Mouse (Mus musculus) bone marrow, adult 2 months (tissue): ENCODE results near the gene Arhgdia.

ENCODE experiments used
- CTCF ChIP-seq: fragments of 200-500 bp; IDR thresholded peaks from 2 replicates; pipeline ENCODE4 v1.5.1; 2011; ENCODE audit warnings: low read length, control low read depth; ENCODE audit not compliant: control insufficient read depth, insufficient read depth
- POLR2A ChIP-seq: fragments of 200-500 bp; IDR thresholded peaks from 2 replicates; pipeline ENCODE4 v1.6.1; 2011; ENCODE audit warnings: low read depth, mild to moderate bottlenecking, control low read depth, low read length, borderline replicate concordance; ENCODE audit not compliant: control insufficient read depth

DNA sequence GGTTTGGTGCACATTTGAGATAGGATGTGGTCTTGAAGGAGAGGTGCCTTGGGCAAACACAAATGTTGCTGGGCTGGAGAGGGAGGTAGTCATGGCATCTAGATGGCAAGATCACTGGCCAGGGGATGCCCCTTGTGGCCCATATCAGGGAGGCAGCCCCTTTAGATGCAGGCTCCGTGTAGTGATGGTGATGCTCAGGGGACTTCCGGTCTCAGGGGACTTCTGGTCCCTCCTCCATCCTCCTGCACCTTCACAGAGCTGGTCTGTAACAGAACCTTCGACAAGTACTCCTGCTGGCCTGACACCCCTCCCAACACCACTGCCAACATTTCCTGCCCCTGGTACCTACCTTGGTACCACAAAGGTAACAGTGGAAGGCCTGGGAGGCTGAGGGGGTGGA, 45.6 kb downstream of the Arhgdia start:
- TF ChIP-seq POLR2A = no peak
- TF ChIP-seq CTCF = no peak
